Mouse (Mus musculus) heart, adult 2 months (tissue): Measurements from ENCODE around the gene Mef2c.

Source experiments
- CTCF ChIP-seq: fragments of 200-600 bp; IDR thresholded peaks from 2 replicates; pipeline ENCODE4 v1.8.1; 2022; ENCODE audit warnings: antibody characterized with exemption, mild to moderate bottlenecking, moderate library complexity
- EP300 ChIP-seq: fragments of 200-500 bp; IDR thresholded peaks from 2 replicates; pipeline ENCODE4 v1.6.1; 2011; ENCODE audit warnings: low read depth, low read length, control low read depth; ENCODE audit not compliant: insufficient read depth
- POLR2A ChIP-seq: fragments of 200-500 bp; IDR thresholded peaks from 2 replicates; pipeline ENCODE4 v1.6.1; 2011; ENCODE audit warnings: mild to moderate bottlenecking, low read depth, low read length, control low read depth; ENCODE audit not compliant: insufficient read depth

DNA sequence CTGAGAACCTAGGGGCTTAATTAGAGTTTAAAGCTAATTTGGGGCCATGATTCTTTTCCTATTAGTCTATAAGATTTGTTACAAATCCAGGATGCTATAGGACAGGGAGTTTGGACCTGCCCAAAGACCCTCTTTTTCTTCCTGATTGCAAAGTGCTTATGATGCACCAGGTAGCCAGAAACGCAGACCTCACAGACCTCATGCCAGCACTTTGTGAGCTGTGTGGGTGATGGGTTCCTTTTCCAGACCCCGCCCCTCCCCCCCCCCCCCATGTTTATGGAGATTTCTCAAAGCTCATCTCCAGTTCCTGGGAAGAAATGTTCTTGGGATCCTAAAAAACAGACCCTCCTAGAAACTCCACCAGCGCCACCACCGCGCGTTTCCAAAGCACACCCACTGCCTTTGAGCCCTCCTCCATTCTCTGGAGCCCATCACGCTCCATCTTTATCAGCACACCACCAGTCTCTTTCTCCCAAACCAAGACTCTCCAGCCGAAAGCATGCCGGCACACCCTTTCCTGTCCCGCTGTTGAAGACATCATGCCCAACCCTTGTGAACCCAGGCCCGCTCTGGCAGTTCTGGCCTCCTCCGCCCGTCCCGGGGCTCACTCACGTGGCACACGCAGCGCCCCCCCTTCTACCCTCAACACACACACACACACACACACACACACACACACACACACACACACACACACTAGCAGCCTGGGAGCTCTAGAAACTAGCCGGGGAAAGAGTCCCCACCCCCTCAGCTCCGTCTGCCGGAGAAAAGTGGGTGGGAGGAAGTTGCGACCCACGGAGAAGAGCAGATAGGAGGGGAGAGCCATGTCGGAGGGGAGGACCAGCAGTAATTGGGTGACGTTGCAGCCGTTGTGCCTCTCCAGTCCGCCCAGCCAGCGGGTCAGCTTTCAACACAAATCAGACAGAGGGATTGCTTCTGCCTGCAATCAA lies 14.1 kb downstream of the Mef2c start:
- TF ChIP-seq POLR2A (peak; percentile 45; the same call in 1 of the 2 replicates), CTCF (no peak), EP300 (no peak)
